Mouse (Mus musculus): ENCODE measurements around the gene Slc35f2.
A peak's percentile ranks its signal among the peaks of the same experiment; 100 is the strongest.

Gene Slc35f2

GRCm38 (mm10) chr9:53829081-53829865, 57.9 kb downstream of the Slc35f2 start:
- DNase-seq (ENCODE audit: low read depth, low spot score), result peak; percentile 75

GRCm38 (mm10) chr9:53829866-53830209, 58.5 kb downstream of the Slc35f2 start:
- DNase-seq (ENCODE audit: low read depth, low spot score), result no peak

DNA sequence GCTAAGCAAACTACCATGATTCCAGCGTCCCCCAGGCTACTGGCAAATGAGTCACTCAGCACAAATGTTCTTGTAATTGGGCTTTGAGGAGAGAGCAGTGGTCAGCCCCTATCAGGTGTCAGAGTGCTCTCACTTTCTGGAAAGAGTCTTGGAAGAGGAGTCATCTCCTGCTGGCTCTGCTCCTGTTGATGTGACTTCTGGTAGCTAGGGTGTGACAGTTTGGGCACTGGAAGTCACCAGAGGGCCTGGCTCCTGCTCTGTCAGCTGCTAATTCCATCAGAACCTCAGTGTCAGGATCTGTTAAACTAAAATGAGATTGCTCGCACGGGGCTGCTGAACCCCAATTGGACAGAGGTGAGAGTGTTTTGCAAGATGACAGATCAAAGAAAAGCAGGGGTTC, 63.7 kb downstream of the Slc35f2 start:
- no peak for DNase-seq (ENCODE audit: low read depth, low spot score)

- peak; percentile 56 for DNase-seq (ENCODE audit: low read depth, low spot score)
These were observed 64.6 kb downstream of the Slc35f2 start for GRCm38 (mm10) chr9:53835976-53836375.

GRCm38 (mm10) chr9:53838816-53839215, 67.5 kb downstream of the Slc35f2 start:
- DNase-seq (ENCODE audit: low read depth, low spot score), result no peak

DNA sequence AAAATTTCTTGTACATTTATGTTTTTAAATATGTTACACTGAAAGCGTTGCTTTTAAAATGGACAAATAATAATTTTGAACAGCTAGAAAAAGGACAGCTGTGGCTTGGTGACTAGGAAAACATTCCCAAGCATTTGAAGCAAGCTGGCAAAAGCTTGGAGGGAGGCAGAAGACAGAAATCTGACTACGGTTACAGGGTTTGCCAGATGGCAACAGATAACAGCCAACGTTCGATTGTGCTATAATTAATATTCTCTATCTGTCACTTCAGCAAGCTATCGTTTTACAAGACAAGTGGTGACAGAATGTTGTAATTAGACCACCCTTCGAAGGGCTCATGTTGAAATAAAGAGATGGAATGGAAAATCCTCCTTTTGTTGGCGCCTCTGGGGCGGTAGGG, 77.2 kb downstream of the Slc35f2 start:
- DNase-seq (ENCODE audit: low read depth, low spot score), result peak; percentile 62

- no peak for DNase-seq (ENCODE audit: low read depth, low spot score)
These were observed 78.5 kb downstream of the Slc35f2 start, which contains the start of gene Sln for GRCm38 (mm10) chr9:53849864-53850263. Gene Sln, plus strand, starts transcription at chr9:53850164.

GRCm38 (mm10) chr9:53852158-53852557, 80.8 kb downstream of the Slc35f2 start:
- DNase-seq (ENCODE audit: low read depth, low spot score), result no peak

DNA sequence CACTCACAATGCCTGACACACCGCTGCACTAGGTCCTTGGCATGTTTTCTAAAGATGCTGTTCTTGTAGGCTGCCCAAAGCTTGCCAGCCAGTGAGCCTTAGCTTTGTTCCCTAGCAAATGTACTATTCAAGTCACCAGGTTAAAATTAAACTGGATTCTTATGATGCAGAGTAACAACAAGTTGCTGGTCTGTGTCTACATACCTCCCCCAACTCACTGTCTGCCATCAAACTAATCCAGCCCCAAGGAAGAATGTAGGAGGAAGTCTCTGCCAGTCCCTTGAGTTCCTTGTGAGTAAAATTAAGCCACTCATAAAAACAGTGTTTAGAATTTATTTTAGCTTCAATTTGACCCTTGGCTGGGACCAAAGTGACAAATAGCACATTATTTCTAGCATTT, 82.3 kb downstream of the Slc35f2 start:
- peak; percentile 63 for DNase-seq (ENCODE audit: low read depth, low spot score)

- DNase-seq (ENCODE audit: low read depth, low spot score), result peak; percentile 71
These were observed 83.2 kb downstream of the Slc35f2 start for GRCm38 (mm10) chr9:53854525-53854924.

DNA sequence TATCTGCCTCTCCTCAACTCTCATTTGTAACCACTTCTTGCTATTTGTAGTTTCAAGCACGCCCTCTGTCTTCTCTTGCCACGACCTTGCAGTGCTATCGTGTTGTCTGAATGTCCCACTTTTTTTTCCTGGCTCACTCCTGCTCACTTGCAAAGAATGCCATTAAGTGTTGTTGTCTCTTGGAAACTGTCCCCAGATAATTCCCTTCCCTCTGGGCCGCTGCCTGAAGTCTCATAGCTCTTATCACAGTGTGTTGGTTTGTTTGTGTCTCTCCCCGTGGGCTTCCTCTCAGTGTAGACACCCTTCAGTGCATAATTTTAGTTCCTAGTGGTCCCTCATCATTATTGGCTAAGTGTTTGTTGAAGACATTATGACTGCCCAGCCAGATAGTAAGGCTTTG, 86.5 kb downstream of the Slc35f2 start:
- no peak for DNase-seq (ENCODE audit: low read depth, low spot score)

Data from brain, adult 2 months (tissue).